Mouse (Mus musculus): Measurements from ENCODE around the gene Neurl4. TPM values are rescaled to one million over a fixed set of nuclear protein-coding genes. Genes with fewer than 3 reads are reported as not detected.

The Neurl4 gene
- polyA plus RNA-seq, 2 experiments, result 15.0 to 74.6 TPM

GRCm38 (mm10) chr11:69877878-69878277 lies 23.0 kb upstream of the Neurl4 start, which contains the start of gene Tmem95:
Gene Tmem95, minus strand, starts transcription at chr11:69878018.
- Histone ChIP-seq H3K4me3 (replicated peaks; ENCODE audit: low read length) (peak within 1 kb of the TSS; percentile 19), H3K9me3 (ENCODE audit: control insufficient read depth, low read length) (no peaks in the 10 kb centered on the region), H3K4me2 (replicated peaks; ENCODE audit: low read depth, low read length, severe bottlenecking) (peak within 1 kb of the TSS; percentile 27; the same call in 1 of the 2 replicates), H3K4me1 (ENCODE audit: control insufficient read depth, insufficient read depth, low read length) (peaks cover 26% of the 10 kb centered on the region), H3K27ac (replicated peaks; ENCODE audit: low read depth, low read length) (no peak within 1 kb of the TSS), H3K27me3 (ENCODE audit: control insufficient read depth, insufficient read depth, low read length) (no peaks in the 10 kb centered on the region), H3K36me3 (ENCODE audit: control insufficient read depth, insufficient read depth, low read length) (no peaks in the 10 kb centered on the region), H3K9ac (ENCODE audit: low read depth, low read length, severe bottlenecking) (peak within 1 kb of the TSS; percentile 34)
- ATAC-seq (ENCODE audit: low FRiP score, low read depth) (no peak), DNase-seq (ENCODE audit: low spot score) (no peak)
- no peak for TF ChIP-seq POLR2A (IDR thresholded peaks at IDR 0.05; ENCODE audit: borderline replicate concordance, extremely low read depth, insufficient read depth, insufficient read length)
- 90% methylated on average over 11 of the region's 11 CpGs for WGBS

GRCm38 (mm10) chr11:69878399-69878798 lies 22.5 kb upstream of the Neurl4 start:
- DNase-seq (ENCODE audit: low spot score), result no peak
- Histone ChIP-seq H3K27me3 (ENCODE audit: control insufficient read depth, insufficient read depth, low read length) (no peaks in the 10 kb centered on the region), H3K4me1 (ENCODE audit: control insufficient read depth, insufficient read depth, low read length) (peaks cover 26% of the 10 kb centered on the region), H3K27ac (replicated peaks; ENCODE audit: low read depth, low read length) (no peak overlapping the region), H3K36me3 (ENCODE audit: control insufficient read depth, insufficient read depth, low read length) (no peaks in the 10 kb centered on the region), H3K4me3 (replicated peaks; ENCODE audit: low read length) (no peak overlapping the region), H3K9ac (ENCODE audit: low read depth, low read length, severe bottlenecking) (no peak overlapping the region), H3K9me3 (ENCODE audit: control insufficient read depth, low read length) (no peaks in the 10 kb centered on the region), H3K4me2 (replicated peaks; ENCODE audit: low read depth, low read length, severe bottlenecking) (0 out of 2 replicates have a peak overlapping the region, but pooled peaks have one; percentile 5)
- WGBS, result 82% methylated on average over 3 of the region's 3 CpGs
- ATAC-seq (ENCODE audit: low FRiP score, low read depth), result no peak
- no peak for TF ChIP-seq POLR2A (IDR thresholded peaks at IDR 0.05; ENCODE audit: borderline replicate concordance, extremely low read depth, insufficient read depth, insufficient read length)

GRCm38 (mm10) chr11:69878952-69879351 lies 21.9 kb upstream of the Neurl4 start:
- no peak overlapping the region for H3K27ac ChIP-seq (replicated peaks; ENCODE audit: low read depth, low read length)
- H3K9me3 ChIP-seq (ENCODE audit: control insufficient read depth, low read length), result no peaks in the 10 kb centered on the region
- no peak for ATAC-seq (ENCODE audit: low FRiP score, low read depth)
- no peak overlapping the region for H3K9ac ChIP-seq (ENCODE audit: low read depth, low read length, severe bottlenecking)
- H3K4me2 ChIP-seq (replicated peaks; ENCODE audit: low read depth, low read length, severe bottlenecking), result peak overlapping the region; percentile 79; the same call in 1 of the 2 replicates
- H3K27me3 ChIP-seq (ENCODE audit: control insufficient read depth, insufficient read depth, low read length), result no peaks in the 10 kb centered on the region
- peaks cover 26% of the 10 kb centered on the region for H3K4me1 ChIP-seq (ENCODE audit: control insufficient read depth, insufficient read depth, low read length)
- no peaks in the 10 kb centered on the region for H3K36me3 ChIP-seq (ENCODE audit: control insufficient read depth, insufficient read depth, low read length)
- no peak for DNase-seq (ENCODE audit: low spot score)
- TF ChIP-seq POLR2A (IDR thresholded peaks at IDR 0.05; ENCODE audit: borderline replicate concordance, extremely low read depth, insufficient read depth, insufficient read length), result no peak
- peak overlapping the region; percentile 46; the same call in 1 of the 2 replicates for H3K4me3 ChIP-seq (replicated peaks; ENCODE audit: low read length)
- 92% methylated on average over 6 of the region's 6 CpGs for WGBS

- no peak overlapping the region for H3K27ac ChIP-seq (replicated peaks; ENCODE audit: low read depth, low read length)
Measured at GRCm38 (mm10) chr11:69879711-69880110, 21.2 kb upstream of the Neurl4 start.

GRCm38 (mm10) chr11:69880506-69880852 lies 20.4 kb upstream of the Neurl4 start:
- DNase-seq (ENCODE audit: low spot score) (peak; percentile 84), ATAC-seq (ENCODE audit: low FRiP score, low read depth) (peak; percentile 74)
- no peaks in the 10 kb centered on the region for H3K9me3 ChIP-seq (ENCODE audit: control insufficient read depth, low read length)
- H3K4me2 ChIP-seq (replicated peaks; ENCODE audit: low read depth, low read length, severe bottlenecking), result peak overlapping the region; percentile 79
- peak overlapping the region; percentile 69 for H3K27ac ChIP-seq (replicated peaks; ENCODE audit: low read depth, low read length)
- H3K4me1 ChIP-seq (ENCODE audit: control insufficient read depth, insufficient read depth, low read length), result peaks cover 26% of the 10 kb centered on the region
- peak overlapping the region; percentile 46 for H3K4me3 ChIP-seq (replicated peaks; ENCODE audit: low read length)
- WGBS, result under 1% methylated on average over 18 of the region's 18 CpGs
- H3K27me3 ChIP-seq (ENCODE audit: control insufficient read depth, insufficient read depth, low read length), result no peaks in the 10 kb centered on the region
- no peaks in the 10 kb centered on the region for H3K36me3 ChIP-seq (ENCODE audit: control insufficient read depth, insufficient read depth, low read length)
- peak overlapping the region; percentile 67 for H3K9ac ChIP-seq (ENCODE audit: low read depth, low read length, severe bottlenecking)
- TF ChIP-seq POLR2A (IDR thresholded peaks at IDR 0.05; ENCODE audit: borderline replicate concordance, extremely low read depth, insufficient read depth, insufficient read length), result peak; percentile 50; the same call in 1 of the 2 replicates

More at GRCm38 (mm10) chr11:69879711-69880110, 21.2 kb upstream of the Neurl4 start:
- Histone ChIP-seq H3K27me3 (ENCODE audit: control insufficient read depth, insufficient read depth, low read length) (no peaks in the 10 kb centered on the region), H3K4me3 (replicated peaks; ENCODE audit: low read length) (peak overlapping the region; percentile 46), H3K9me3 (ENCODE audit: control insufficient read depth, low read length) (no peaks in the 10 kb centered on the region), H3K9ac (ENCODE audit: low read depth, low read length, severe bottlenecking) (0 out of 2 replicates have a peak overlapping the region, but pooled peaks have one; percentile 67), H3K4me2 (replicated peaks; ENCODE audit: low read depth, low read length, severe bottlenecking) (peak overlapping the region; percentile 79), H3K4me1 (ENCODE audit: control insufficient read depth, insufficient read depth, low read length) (peaks cover 26% of the 10 kb centered on the region), H3K36me3 (ENCODE audit: control insufficient read depth, insufficient read depth, low read length) (no peaks in the 10 kb centered on the region)
- 50% methylated on average over 15 of the region's 15 CpGs for WGBS
- TF ChIP-seq POLR2A (IDR thresholded peaks at IDR 0.05; ENCODE audit: borderline replicate concordance, extremely low read depth, insufficient read depth, insufficient read length), result no peak
- no peak for DNase-seq (ENCODE audit: low spot score)
- ATAC-seq (ENCODE audit: low FRiP score, low read depth), result no peak
